Mouse (Mus musculus): ENCODE data around the gene Ssxb6. TPM values are rescaled to one million over a fixed set of nuclear protein-coding genes. Genes with fewer than 3 reads are reported as not detected.
"Not testable (repeated sequence)": the region's sequence is repeated elsewhere in the genome, so short reads cannot be mapped to it uniquely, and the experiment has no call there.

Ssxb6 gene
- polyA plus RNA-seq (2012; ENCODE audit: insufficient read depth, insufficient read length, low replicate concordance, missing spikeins), result not detected in 2 replicates

- 67% methylated on average over 4 of the region's 4 CpGs for WGBS
- H3K4me1 ChIP-seq (ENCODE audit: control insufficient read depth, insufficient read depth, low read length); H3K27ac ChIP-seq (ENCODE audit: insufficient read depth, low read depth, low read length); H3K4me3 ChIP-seq (ENCODE audit: insufficient read depth, low read depth, low read length): not testable (repeated sequence)
Measured at GRCm38 (mm10) chrX:8548155-8548554, at the start of gene Ssxb6. Gene Ssxb6 (minus strand): TSS chrX:8548255.

- not testable (repeated sequence) for H3K4me3 ChIP-seq (ENCODE audit: insufficient read depth, low read depth, low read length); H3K27ac ChIP-seq (ENCODE audit: insufficient read depth, low read depth, low read length); H3K4me1 ChIP-seq (ENCODE audit: control insufficient read depth, insufficient read depth, low read length)
- WGBS, result 17% methylated on average over 1 of the region's 1 CpGs
Measured at GRCm38 (mm10) chrX:8591716-8592115, 43.7 kb upstream of the Ssxb6 start, which contains the start of gene Ssxb3. Gene Ssxb3 (minus strand): TSS chrX:8591816.

GRCm38 (mm10) chrX:8524854-8525253 lies 23.2 kb downstream of the Ssxb6 start, which contains the start of gene Gm14459:
Gene Gm14459 (minus strand): TSS chrX:8524954.
- WGBS, result 77% methylated on average over 2 of the region's 2 CpGs
- Histone ChIP-seq H3K4me3 (ENCODE audit: insufficient read depth, low read depth, low read length) (no peak within 1 kb of the TSS), H3K4me1 (ENCODE audit: control insufficient read depth, insufficient read depth, low read length) (no peaks in the 10 kb centered on the region), H3K27ac (ENCODE audit: insufficient read depth, low read depth, low read length) (no peak within 1 kb of the TSS)
- TF ChIP-seq POLR2A (IDR thresholded peaks at IDR 0.05; ENCODE audit: insufficient read depth, low read depth, low read length) (no peak), CTCF (IDR thresholded peaks at IDR 0.05; ENCODE audit: insufficient read depth, low read depth, low read length) (no peak)

Other genes starting within 250 kb of the Ssxb6 start
- gene Ssxb10, start 220.8 kb downstream of the Ssxb6 start, polyA plus RNA-seq (2012; ENCODE audit: insufficient read depth, insufficient read length, low replicate concordance, missing spikeins), result not detected in 2 replicates
- gene Ssxb9, start 181.3 kb downstream of the Ssxb6 start, polyA plus RNA-seq (2012; ENCODE audit: insufficient read depth, insufficient read length, low replicate concordance, missing spikeins), result not detected in 2 replicates
- not detected in 2 replicates for gene Ssxb1, start 134.9 kb downstream of the Ssxb6 start, polyA plus RNA-seq (2012; ENCODE audit: insufficient read depth, insufficient read length, low replicate concordance, missing spikeins)
- gene Ssxb2, start 86.5 kb downstream of the Ssxb6 start, polyA plus RNA-seq (2012; ENCODE audit: insufficient read depth, insufficient read length, low replicate concordance, missing spikeins), result not detected in 2 replicates
- gene Gm14459, start 23.3 kb downstream of the Ssxb6 start, polyA plus RNA-seq (2012; ENCODE audit: insufficient read depth, insufficient read length, low replicate concordance, missing spikeins), result not detected in 2 replicates
- gene Ssxb3, start 43.6 kb upstream of the Ssxb6 start, polyA plus RNA-seq (2012; ENCODE audit: insufficient read depth, insufficient read length, low replicate concordance, missing spikeins), result not detected in 2 replicates
- gene Ssxb8, start 142.6 kb upstream of the Ssxb6 start, polyA plus RNA-seq (2012; ENCODE audit: insufficient read depth, insufficient read length, low replicate concordance, missing spikeins), result not detected in 2 replicates
- not detected in 2 replicates for gene Ssx9, start 200.2 kb upstream of the Ssxb6 start, polyA plus RNA-seq (2012; ENCODE audit: insufficient read depth, insufficient read length, low replicate concordance, missing spikeins)

Data from olfactory bulb, adult 2 months (tissue).